Mouse (Mus musculus) bone marrow, adult 2 months (tissue): ENCODE results near the gene Myo1g.

Experiments
- CTCF ChIP-seq: fragments of 200-500 bp; IDR thresholded peaks from 2 replicates; pipeline ENCODE4 v1.5.1; 2011; ENCODE audit warnings: low read length, control low read depth; ENCODE audit not compliant: control insufficient read depth, insufficient read depth
- POLR2A ChIP-seq: fragments of 200-500 bp; IDR thresholded peaks from 2 replicates; pipeline ENCODE4 v1.6.1; 2011; ENCODE audit warnings: low read depth, mild to moderate bottlenecking, control low read depth, low read length, borderline replicate concordance; ENCODE audit not compliant: control insufficient read depth

- TF ChIP-seq POLR2A (no peak), CTCF (no peak)
These were observed 14.2 kb downstream of the Myo1g start for GRCm38 (mm10) chr11:6506516-6506915.
